Mouse (Mus musculus): ENCODE measurements around the gene Osbpl8. TPM values are rescaled to one million over a fixed set of nuclear protein-coding genes. Genes with fewer than 3 reads are reported as not detected.
A peak's percentile ranks its signal among the peaks of the same experiment; 100 is the strongest.
"Not testable (repeated sequence)": the region's sequence is repeated elsewhere in the genome, so short reads cannot be mapped to it uniquely, and the experiment has no call there.

Gene Osbpl8
- polyA plus RNA-seq, 1 experiment from 2014 or later: 11.4 TPM

- not testable (repeated sequence) for H3K27ac ChIP-seq; H3K4me2 ChIP-seq; H3K9ac ChIP-seq; H3K27me3 ChIP-seq (replicated peaks); H3K36me3 ChIP-seq; H3K4me3 ChIP-seq; H3K9me3 ChIP-seq (replicated peaks); ATAC-seq
- H3K4me1 ChIP-seq: peaks cover 22% of the 10 kb centered on the region
- 59% methylated on average over 5 of the region's 5 CpGs for WGBS (ENCODE audit: insufficient replicate concordance)
Observed at GRCm38 (mm10) chr10:111198705-111199104, 34.2 kb downstream of the Osbpl8 start.

DNA sequence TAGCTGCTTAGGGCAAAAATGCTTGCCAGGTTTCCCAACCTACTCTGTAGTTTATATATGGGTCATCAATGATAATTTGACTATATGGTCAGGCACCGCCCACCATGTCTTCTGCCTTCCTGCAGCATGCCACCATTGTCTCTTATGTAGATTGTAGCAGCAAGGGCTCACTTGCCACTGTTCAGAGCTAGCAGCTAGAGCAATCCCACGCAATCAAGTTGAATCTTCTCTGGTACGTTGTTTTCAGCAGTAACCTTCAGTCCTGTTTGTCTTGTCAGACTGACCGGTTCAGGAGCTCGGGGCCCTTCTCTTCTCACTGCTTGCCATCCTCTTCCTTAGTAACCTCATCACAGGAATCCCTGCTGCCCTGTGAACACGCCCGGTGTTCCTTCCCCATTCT, 36.6 kb downstream of the Osbpl8 start:
- H3K4me1 ChIP-seq: 0 out of 2 replicates have a peak, but pooled peaks cover 10% of the 10 kb centered on the region
- H3K27me3 ChIP-seq (replicated peaks): no peaks in the 10 kb centered on the region
- H3K9me3 ChIP-seq (replicated peaks): no peaks in the 10 kb centered on the region
- no peak overlapping the region for H3K4me3 ChIP-seq
- no peak overlapping the region for H3K4me2 ChIP-seq
- no peak for ATAC-seq
- H3K9ac ChIP-seq: no peak overlapping the region
- WGBS (ENCODE audit: insufficient replicate concordance): 78% methylated on average over 7 of the region's 7 CpGs
- peaks cover 13% of the 10 kb centered on the region for H3K36me3 ChIP-seq
- H3K27ac ChIP-seq: no peak overlapping the region

GRCm38 (mm10) chr10:111201666-111202065, 37.1 kb downstream of the Osbpl8 start:
- Histone ChIP-seq H3K9me3 (replicated peaks) (no peaks in the 10 kb centered on the region), H3K9ac (no peak overlapping the region), H3K27me3 (replicated peaks) (no peaks in the 10 kb centered on the region), H3K4me2 (no peak overlapping the region), H3K4me1 (0 out of 2 replicates have a peak, but pooled peaks cover 5% of the 10 kb centered on the region), H3K4me3 (no peak overlapping the region), H3K27ac (no peak overlapping the region), H3K36me3 (peaks cover 9% of the 10 kb centered on the region)
- no peak for ATAC-seq
- 74% methylated on average over 4 of the region's 4 CpGs for WGBS (ENCODE audit: insufficient replicate concordance)

DNA sequence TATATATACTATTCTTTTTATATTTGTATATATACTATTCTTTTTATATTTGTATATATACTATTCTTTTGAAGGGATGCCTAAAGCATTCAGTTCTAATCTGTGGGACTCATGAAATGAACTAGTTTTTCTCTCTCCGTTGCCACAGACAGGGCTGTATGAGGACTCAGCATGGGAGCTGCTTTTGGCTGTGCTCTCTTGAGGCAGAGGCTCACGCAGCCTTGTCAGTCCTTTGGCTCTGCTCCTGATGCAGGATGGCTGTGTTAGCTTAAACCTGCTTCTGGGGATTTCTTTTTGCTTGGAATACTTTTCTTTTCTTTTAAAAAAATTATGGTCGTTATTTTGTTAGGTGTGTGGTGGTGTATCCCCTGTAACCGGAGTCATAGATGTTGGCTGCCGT, 39.5 kb downstream of the Osbpl8 start:
- 83% methylated on average over 5 of the region's 5 CpGs for WGBS (ENCODE audit: insufficient replicate concordance)
- Histone ChIP-seq H3K36me3 (peaks cover 5% of the 10 kb centered on the region; the same call in 1 of the 2 replicates), H3K9ac (no peak overlapping the region), H3K27me3 (replicated peaks) (no peaks in the 10 kb centered on the region), H3K27ac (no peak overlapping the region), H3K4me2 (no peak overlapping the region), H3K4me1 (0 out of 2 replicates have a peak, but pooled peaks cover 8% of the 10 kb centered on the region), H3K4me3 (no peak overlapping the region), H3K9me3 (replicated peaks) (no peaks in the 10 kb centered on the region)
- no peak for ATAC-seq

- WGBS (ENCODE audit: insufficient replicate concordance): 96% methylated on average over 2 of the region's 2 CpGs
Observed at GRCm38 (mm10) chr10:111205421-111205820, 40.9 kb downstream of the Osbpl8 start.

GRCm38 (mm10) chr10:111207386-111207785, 42.8 kb downstream of the Osbpl8 start:
- Histone ChIP-seq H3K36me3 (peaks cover 5% of the 10 kb centered on the region; the same call in 1 of the 2 replicates), H3K27me3 (replicated peaks) (no peaks in the 10 kb centered on the region), H3K9ac (no peak overlapping the region), H3K4me2 (no peak overlapping the region), H3K4me1 (0 out of 2 replicates have a peak, but pooled peaks cover 11% of the 10 kb centered on the region), H3K27ac (no peak overlapping the region), H3K4me3 (no peak overlapping the region), H3K9me3 (replicated peaks) (no peaks in the 10 kb centered on the region)
- WGBS (ENCODE audit: insufficient replicate concordance): 71% methylated on average over 9 of the region's 9 CpGs
- ATAC-seq: no peak

More at GRCm38 (mm10) chr10:111205421-111205820, 40.9 kb downstream of the Osbpl8 start:
- Histone ChIP-seq H3K4me2 (no peak overlapping the region), H3K27ac (no peak overlapping the region), H3K9ac (no peak overlapping the region), H3K4me1 (0 out of 2 replicates have a peak, but pooled peaks cover 14% of the 10 kb centered on the region), H3K4me3 (no peak overlapping the region), H3K9me3 (replicated peaks) (no peaks in the 10 kb centered on the region), H3K27me3 (replicated peaks) (no peaks in the 10 kb centered on the region), H3K36me3 (peaks cover 5% of the 10 kb centered on the region; the same call in 1 of the 2 replicates)
- ATAC-seq: no peak

- H3K4me3 ChIP-seq: no peak overlapping the region
- ATAC-seq: no peak
- 0 out of 2 replicates have a peak, but pooled peaks cover 10% of the 10 kb centered on the region for H3K4me1 ChIP-seq
- no peak overlapping the region for H3K4me2 ChIP-seq
- 80% methylated on average over 3 of the region's 3 CpGs for WGBS (ENCODE audit: insufficient replicate concordance)
- no peaks in the 10 kb centered on the region for H3K27me3 ChIP-seq (replicated peaks)
- no peaks in the 10 kb centered on the region for H3K9me3 ChIP-seq (replicated peaks)
- no peak overlapping the region for H3K9ac ChIP-seq
- H3K27ac ChIP-seq: no peak overlapping the region
- H3K36me3 ChIP-seq: 0 out of 2 replicates have a peak, but pooled peaks cover 2% of the 10 kb centered on the region
Observed at GRCm38 (mm10) chr10:111214084-111214483, 49.5 kb downstream of the Osbpl8 start.

DNA sequence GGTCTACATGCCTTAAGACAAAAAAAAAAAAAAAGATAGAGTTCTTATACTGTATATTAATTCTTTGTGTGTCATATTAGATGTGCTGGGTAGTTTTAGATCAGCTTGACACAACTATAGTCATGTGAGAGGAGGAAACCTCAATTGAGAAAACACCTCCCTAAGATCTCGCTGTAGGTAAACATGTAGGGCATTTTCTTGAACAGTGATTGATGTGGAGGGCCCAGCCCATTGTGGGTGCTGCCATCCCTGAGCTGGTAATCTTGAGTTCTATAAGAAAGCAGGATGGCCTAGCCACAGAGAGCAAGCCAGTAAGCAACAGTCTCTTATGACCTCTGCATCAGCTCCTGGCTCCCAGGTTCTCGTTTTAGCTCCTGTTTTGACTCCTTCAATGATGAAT, 50.1 kb downstream of the Osbpl8 start:
- no peak for ATAC-seq
- H3K4me3 ChIP-seq: no peak overlapping the region
- 0 out of 2 replicates have a peak, but pooled peaks cover 9% of the 10 kb centered on the region for H3K4me1 ChIP-seq
- H3K27ac ChIP-seq: no peak overlapping the region
- no peaks in the 10 kb centered on the region for H3K27me3 ChIP-seq (replicated peaks)
- no peaks in the 10 kb centered on the region for H3K9me3 ChIP-seq (replicated peaks)
- 0 out of 2 replicates have a peak, but pooled peaks cover 2% of the 10 kb centered on the region for H3K36me3 ChIP-seq
- 75% methylated on average over 2 of the region's 2 CpGs for WGBS (ENCODE audit: insufficient replicate concordance)
- H3K4me2 ChIP-seq: no peak overlapping the region
- no peak overlapping the region for H3K9ac ChIP-seq

DNA sequence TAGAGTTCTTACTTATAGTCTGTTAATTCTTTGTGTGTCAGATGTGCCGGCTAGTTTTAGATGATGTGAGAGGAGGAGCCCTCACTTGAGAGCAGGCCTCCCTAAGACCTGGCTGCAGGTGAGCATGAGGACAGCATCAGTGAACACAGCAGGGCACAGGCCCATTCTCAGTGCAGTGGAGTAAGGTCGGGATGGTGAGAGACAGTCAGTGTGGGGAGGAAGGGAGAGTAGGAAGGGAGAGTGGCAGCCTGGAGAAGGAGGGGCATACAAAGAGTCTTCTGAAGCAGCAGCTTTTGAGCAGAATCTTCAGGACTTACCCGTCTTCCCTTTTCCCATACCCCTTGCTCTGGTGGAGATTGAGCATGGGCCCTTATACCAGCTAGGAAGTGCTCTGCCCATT, 51.0 kb downstream of the Osbpl8 start:
- Histone ChIP-seq H3K4me2 (no peak overlapping the region), H3K9ac (no peak overlapping the region), H3K9me3 (replicated peaks) (no peaks in the 10 kb centered on the region), H3K4me1 (0 out of 2 replicates have a peak, but pooled peaks cover 4% of the 10 kb centered on the region), H3K36me3 (0 out of 2 replicates have a peak, but pooled peaks cover 2% of the 10 kb centered on the region), H3K27me3 (replicated peaks) (no peaks in the 10 kb centered on the region), H3K4me3 (no peak overlapping the region), H3K27ac (no peak overlapping the region)
- WGBS (ENCODE audit: insufficient replicate concordance): 69% methylated on average over 3 of the region's 3 CpGs
- ATAC-seq: no peak

DNA sequence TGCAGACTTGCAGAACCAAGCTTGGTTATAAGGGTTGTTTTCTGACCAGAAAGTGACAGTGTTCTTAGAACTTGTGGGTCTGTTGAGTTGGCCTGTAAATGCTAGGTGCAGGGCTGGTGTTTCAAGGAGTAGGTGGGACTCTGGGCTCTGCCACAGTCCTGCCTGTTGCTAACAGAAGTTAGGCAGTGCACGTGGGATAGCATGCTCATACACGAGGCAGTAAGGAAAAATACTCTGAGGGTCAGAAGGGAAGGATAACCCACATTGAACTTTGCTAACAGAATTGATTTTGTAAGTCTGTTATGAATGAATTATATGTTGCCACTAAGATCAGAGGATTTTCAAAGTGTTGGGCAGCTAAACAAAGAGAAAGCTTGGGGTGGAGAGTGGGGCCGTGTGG, 51.6 kb downstream of the Osbpl8 start:
- Histone ChIP-seq H3K9ac (no peak overlapping the region), H3K27me3 (replicated peaks) (no peaks in the 10 kb centered on the region), H3K4me2 (no peak overlapping the region), H3K36me3 (0 out of 2 replicates have a peak, but pooled peaks cover 2% of the 10 kb centered on the region), H3K27ac (no peak overlapping the region), H3K9me3 (replicated peaks) (no peaks in the 10 kb centered on the region), H3K4me1 (0 out of 2 replicates have a peak, but pooled peaks cover 4% of the 10 kb centered on the region), H3K4me3 (no peak overlapping the region)
- 73% methylated on average over 3 of the region's 3 CpGs for WGBS (ENCODE audit: insufficient replicate concordance)
- ATAC-seq: no peak

DNA sequence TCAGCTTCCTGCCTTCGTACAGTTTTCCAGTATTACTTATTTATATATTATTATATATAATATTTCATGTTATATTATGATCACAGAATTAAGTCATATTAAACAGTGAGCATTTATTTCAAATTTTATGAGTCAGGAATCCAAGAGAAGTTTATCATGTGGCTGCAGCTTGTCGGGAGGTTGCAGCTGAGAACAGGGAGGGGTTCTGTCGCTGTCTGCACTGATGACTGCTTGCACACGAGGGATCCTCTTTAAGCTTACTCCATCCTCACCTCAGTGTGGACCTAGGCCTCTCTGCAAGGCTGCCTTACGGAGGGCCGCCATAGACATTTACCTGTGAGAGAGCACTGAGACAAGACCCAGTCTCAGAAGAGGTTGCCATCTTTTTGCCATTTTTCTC, 58.0 kb downstream of the Osbpl8 start:
- H3K9ac ChIP-seq: no peak overlapping the region; the same call in 1 of the 2 replicates
- no peaks in the 10 kb centered on the region for H3K9me3 ChIP-seq (replicated peaks)
- H3K4me2 ChIP-seq: peak overlapping the region; percentile 58
- H3K36me3 ChIP-seq: no peaks in the 10 kb centered on the region; the same call in 1 of the 2 replicates
- peaks cover 22% of the 10 kb centered on the region for H3K4me1 ChIP-seq
- peak; percentile 92 for ATAC-seq
- peak overlapping the region; percentile 68; the same call in 1 of the 2 replicates for H3K27ac ChIP-seq
- H3K27me3 ChIP-seq (replicated peaks): no peaks in the 10 kb centered on the region
- no peak overlapping the region for H3K4me3 ChIP-seq
- WGBS (ENCODE audit: insufficient replicate concordance): 42% methylated on average over 6 of the region's 6 CpGs

- no peak overlapping the region for H3K9ac ChIP-seq
Observed at GRCm38 (mm10) chr10:111223218-111223830, 58.8 kb downstream of the Osbpl8 start.

More at GRCm38 (mm10) chr10:111223218-111223830, 58.8 kb downstream of the Osbpl8 start:
- WGBS (ENCODE audit: insufficient replicate concordance): 51% methylated on average over 10 of the region's 10 CpGs
- Histone ChIP-seq H3K4me3 (no peak overlapping the region), H3K4me2 (peak overlapping the region; percentile 58), H3K27ac (peak overlapping the region; percentile 68; the same call in 1 of the 2 replicates), H3K9me3 (replicated peaks) (no peaks in the 10 kb centered on the region), H3K4me1 (peaks cover 22% of the 10 kb centered on the region), H3K27me3 (replicated peaks) (no peaks in the 10 kb centered on the region), H3K36me3 (no peaks in the 10 kb centered on the region; the same call in 1 of the 2 replicates)
- ATAC-seq: peak; percentile 71

Data from liver, embryonic 12.5 days (tissue).